Mouse (Mus musculus): ENCODE measurements at regions not wholly inside any gene's neighbourhood (a gene's known extent, or its start where the extent isn't known, plus 50 kb on each side); places are given as distances from the start of the nearest gene placed in this dataset. TPM values are rescaled to one million over a fixed set of nuclear protein-coding genes. Genes with fewer than 3 reads are reported as not detected.

DNA sequence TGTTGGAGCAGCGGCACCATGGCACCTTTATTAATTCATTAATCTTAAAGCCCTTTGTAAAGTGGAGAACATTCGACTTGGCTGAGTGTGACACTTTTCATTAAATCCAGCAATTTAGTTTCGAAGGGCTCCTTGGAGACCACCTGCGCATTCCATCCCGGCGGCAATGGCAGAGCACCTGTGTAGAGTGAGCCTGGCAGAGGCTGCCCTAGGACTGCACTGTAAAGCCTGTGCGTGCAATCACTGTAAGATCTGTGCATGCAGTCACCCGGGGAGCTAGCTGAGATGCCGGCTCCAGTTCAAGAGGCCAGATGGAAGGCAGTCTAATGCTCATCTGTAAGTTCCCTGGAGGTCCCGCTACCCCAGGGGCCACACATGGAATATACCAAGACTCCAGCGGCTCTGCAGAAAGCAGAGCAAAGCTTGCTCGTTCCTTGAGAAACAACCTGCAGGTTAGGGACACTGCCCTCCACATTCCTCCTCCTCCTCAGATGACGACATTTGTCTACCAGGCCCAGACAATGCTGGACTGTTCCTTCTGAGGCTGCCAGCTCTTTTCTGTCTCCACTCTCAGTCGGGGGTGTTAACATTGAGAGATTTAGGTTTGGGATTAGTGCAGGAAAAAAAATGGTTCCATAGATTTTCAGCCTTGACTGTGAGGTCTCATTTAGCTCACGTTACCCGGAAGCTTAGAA lies 65.2 kb upstream of the Mkln1 start:
- Histone ChIP-seq H3K4me1 (no peaks in the 10 kb centered on the region), H3K4me3 (no peak overlapping the region), H3K36me3 (no peaks in the 10 kb centered on the region), H3K9me3 (no peaks in the 10 kb centered on the region), H3K27ac (no peak overlapping the region), H3K27me3 (no peaks in the 10 kb centered on the region), H3K9ac (no peak overlapping the region), H3K4me2 (replicated peaks) (no peak overlapping the region)
- no peak for ATAC-seq (ENCODE audit: low FRiP score, low read depth)
- WGBS: 62% methylated on average over 16 of the region's 16 CpGs

- no peak overlapping the region for H3K9ac ChIP-seq
- H3K36me3 ChIP-seq: no peaks in the 10 kb centered on the region
- no peak overlapping the region for H3K4me2 ChIP-seq (replicated peaks)
- no peaks in the 10 kb centered on the region for H3K9me3 ChIP-seq
- 84% methylated on average over 4 of the region's 4 CpGs for WGBS
- H3K4me3 ChIP-seq: no peak overlapping the region
- peaks cover 1% of the 10 kb centered on the region; the same call in 1 of the 2 replicates for H3K4me1 ChIP-seq
- H3K27ac ChIP-seq: no peak overlapping the region
- no peaks in the 10 kb centered on the region for H3K27me3 ChIP-seq
- no peak for ATAC-seq (ENCODE audit: low FRiP score, low read depth)
These were observed 64.4 kb upstream of the Mkln1 start for GRCm38 (mm10) chr6:31334086-31334485.

DNA sequence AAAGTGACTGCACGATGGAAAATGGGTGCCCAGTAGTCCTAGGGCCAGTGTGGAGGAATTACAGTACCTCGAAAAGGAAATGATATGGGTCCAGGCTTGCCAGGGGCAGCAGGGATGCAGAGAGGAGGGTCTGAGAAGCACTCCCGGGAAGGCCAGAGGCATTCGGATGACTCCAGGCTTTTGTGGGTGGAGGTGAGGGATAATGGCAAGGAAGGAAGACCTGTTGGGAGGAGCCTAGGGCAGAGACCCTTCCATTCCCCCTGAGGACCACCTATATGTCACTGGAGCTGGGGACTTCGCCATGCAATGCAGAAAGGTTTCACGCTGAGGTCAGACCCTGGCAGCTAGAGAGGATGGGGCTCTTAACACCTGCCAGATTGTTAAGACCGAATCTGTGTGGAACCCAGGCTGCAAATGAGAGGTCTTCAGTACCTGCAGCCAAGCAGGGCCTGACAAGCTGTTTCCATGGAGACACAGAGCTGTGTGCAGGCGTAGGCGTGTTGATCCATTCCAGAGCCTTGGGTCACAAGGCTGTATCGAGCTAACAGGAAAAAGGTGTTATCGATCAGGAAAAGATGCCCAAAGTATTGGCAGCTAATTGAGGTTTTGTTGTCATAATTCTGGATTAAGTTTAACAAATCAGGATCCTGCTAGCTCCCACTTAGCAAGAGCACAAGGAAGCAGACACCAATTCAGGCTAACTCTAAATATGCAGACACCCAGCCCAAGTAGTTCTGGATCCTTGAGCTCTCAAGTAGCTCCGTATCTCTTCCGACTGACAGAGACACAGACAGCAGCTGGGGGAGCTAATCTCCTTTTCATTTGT lies 59.2 kb upstream of the Mkln1 start:
- no peak for ATAC-seq (ENCODE audit: low FRiP score, low read depth)
- H3K27ac ChIP-seq: no peak overlapping the region
- WGBS: 46% methylated on average over 13 of the region's 13 CpGs

DNA sequence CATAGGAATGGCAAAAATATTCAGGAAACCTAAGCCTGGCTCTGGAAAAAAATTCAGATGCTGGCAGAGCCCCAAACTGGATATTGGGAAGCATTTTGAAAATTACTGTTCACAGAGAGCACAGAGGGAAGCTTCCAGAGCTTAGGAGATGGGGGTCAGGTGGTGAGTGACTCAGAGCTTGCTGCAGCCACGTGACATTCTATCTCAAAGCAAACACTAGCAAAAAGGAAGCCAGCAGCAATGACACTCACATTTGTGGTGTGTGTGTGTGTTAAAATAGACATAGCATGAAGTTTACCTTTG lies 58.6 kb upstream of the Mkln1 start:
- Histone ChIP-seq H3K27me3 (no peaks in the 10 kb centered on the region), H3K4me1 (peaks cover 10% of the 10 kb centered on the region; the same call in 1 of the 2 replicates), H3K4me2 (replicated peaks) (no peak overlapping the region), H3K9ac (no peak overlapping the region), H3K4me3 (no peak overlapping the region), H3K36me3 (no peaks in the 10 kb centered on the region), H3K9me3 (no peaks in the 10 kb centered on the region; the same call in 1 of the 2 replicates), H3K27ac (no peak overlapping the region)
- WGBS: 23% methylated on average over 1 of the region's 1 CpGs
- no peak for ATAC-seq (ENCODE audit: low FRiP score, low read depth)

More for the DNA sequence above, 59.2 kb upstream of the Mkln1 start:
- Histone ChIP-seq H3K9ac (no peak overlapping the region), H3K4me3 (no peak overlapping the region), H3K4me2 (replicated peaks) (no peak overlapping the region), H3K27me3 (no peaks in the 10 kb centered on the region), H3K4me1 (peaks cover 10% of the 10 kb centered on the region; the same call in 1 of the 2 replicates), H3K36me3 (no peaks in the 10 kb centered on the region), H3K9me3 (no peaks in the 10 kb centered on the region; the same call in 1 of the 2 replicates)

- Histone ChIP-seq H3K4me2 (replicated peaks) (no peak overlapping the region), H3K9me3 (no peaks in the 10 kb centered on the region; the same call in 1 of the 2 replicates), H3K27me3 (no peaks in the 10 kb centered on the region), H3K36me3 (no peaks in the 10 kb centered on the region), H3K4me3 (no peak overlapping the region), H3K27ac (no peak overlapping the region), H3K4me1 (no peaks in the 10 kb centered on the region), H3K9ac (no peak overlapping the region)
- ATAC-seq (ENCODE audit: low FRiP score, low read depth): no peak
- WGBS: 66% methylated on average over 10 of the region's 10 CpGs
These were observed 53.0 kb upstream of the Mkln1 start for GRCm38 (mm10) chr6:31345366-31346084.

DNA sequence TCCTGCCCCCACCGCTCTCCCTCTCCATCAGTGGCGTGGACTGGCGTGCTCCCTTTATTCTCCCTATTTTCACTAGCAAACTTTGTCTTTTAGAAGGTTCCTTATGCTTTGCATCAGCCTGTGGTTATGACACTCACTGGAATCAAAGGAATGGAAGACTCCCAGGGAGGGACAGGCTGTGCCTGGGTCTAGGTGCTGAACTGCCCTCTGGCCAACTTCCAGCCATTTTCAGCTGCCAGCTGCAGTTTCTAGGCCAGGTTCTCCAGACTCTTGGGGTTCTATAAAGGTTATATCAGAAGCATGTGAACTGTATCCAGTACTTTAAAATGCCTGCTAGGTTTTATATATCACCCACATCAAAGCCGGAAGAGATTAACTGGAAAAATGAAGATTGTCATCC lies 50.2 kb upstream of the Mkln1 start:
- no peaks in the 10 kb centered on the region for H3K27me3 ChIP-seq
- H3K9ac ChIP-seq: no peak overlapping the region
- no peaks in the 10 kb centered on the region for H3K36me3 ChIP-seq
- no peak overlapping the region for H3K27ac ChIP-seq
- no peak overlapping the region for H3K4me2 ChIP-seq (replicated peaks)
- no peak overlapping the region for H3K4me3 ChIP-seq
- no peak for ATAC-seq (ENCODE audit: low FRiP score, low read depth)
- 94% methylated on average over 4 of the region's 4 CpGs for WGBS
- no peaks in the 10 kb centered on the region for H3K9me3 ChIP-seq
- no peaks in the 10 kb centered on the region for H3K4me1 ChIP-seq

MicroRNA genes in the stretch of these regions (microRNA counts, 519-probe panel; counts per million panel counts)
- microRNA mmu-miR-29a: 2,953 counts per million, percentile 48 among the panel's probes with 10 or more counts

Small RNA genes lying in the stretch of these regions (microRNA-seq; reads per million reads assigned to microRNA genes)
- gene Mir29a: 73.5 reads per million, percentile 49 among the genes with 10 or more reads in this experiment
- gene Mir29b-1: not detected

Data from limb, embryonic 13.5 days (tissue).